Mouse (Mus musculus): Measurements from ENCODE around the gene Ccnyl1. TPM values are rescaled to one million over a fixed set of nuclear protein-coding genes. Genes with fewer than 3 reads are reported as not detected.

The Ccnyl1 gene
- polyA plus RNA-seq, 1 experiment from 2014 or later: 3.4 TPM

GRCm38 (mm10) chr1:64744616-64745015, 54.4 kb downstream of the Ccnyl1 start:
- no peak overlapping the region for H3K27ac ChIP-seq
- H3K27me3 ChIP-seq: no peaks in the 10 kb centered on the region
- no peak overlapping the region for H3K9ac ChIP-seq
- no peaks in the 10 kb centered on the region for H3K36me3 ChIP-seq
- H3K4me3 ChIP-seq: no peak overlapping the region
- no peaks in the 10 kb centered on the region for H3K4me1 ChIP-seq (replicated peaks)
- ATAC-seq (replicated peaks; ENCODE audit: insufficient number of reproducible peaks, insufficient read depth, low FRiP score, low read depth): no peak
- no peak overlapping the region for H3K4me2 ChIP-seq
- no peaks in the 10 kb centered on the region for H3K9me3 ChIP-seq (replicated peaks)

GRCm38 (mm10) chr1:64753109-64753508, 62.9 kb downstream of the Ccnyl1 start:
- peaks cover 10% of the 10 kb centered on the region for H3K4me1 ChIP-seq (replicated peaks)
- no peak for ATAC-seq (replicated peaks; ENCODE audit: insufficient number of reproducible peaks, insufficient read depth, low FRiP score, low read depth)
- H3K36me3 ChIP-seq: no peaks in the 10 kb centered on the region
- H3K4me3 ChIP-seq: no peak overlapping the region
- H3K9ac ChIP-seq: no peak overlapping the region
- no peaks in the 10 kb centered on the region for H3K27me3 ChIP-seq
- no peaks in the 10 kb centered on the region for H3K9me3 ChIP-seq (replicated peaks)
- WGBS: 72% methylated on average over 8 of the region's 8 CpGs
- H3K27ac ChIP-seq: no peak overlapping the region
- H3K4me2 ChIP-seq: no peak overlapping the region

GRCm38 (mm10) chr1:64753668-64754067, 63.4 kb downstream of the Ccnyl1 start:
- Histone ChIP-seq H3K4me2 (no peak overlapping the region), H3K9me3 (replicated peaks) (no peaks in the 10 kb centered on the region), H3K27ac (no peak overlapping the region), H3K27me3 (no peaks in the 10 kb centered on the region), H3K36me3 (no peaks in the 10 kb centered on the region), H3K9ac (no peak overlapping the region), H3K4me3 (no peak overlapping the region), H3K4me1 (replicated peaks) (peaks cover 10% of the 10 kb centered on the region)
- ATAC-seq (replicated peaks; ENCODE audit: insufficient number of reproducible peaks, insufficient read depth, low FRiP score, low read depth): no peak
- WGBS: 69% methylated on average over 7 of the region's 7 CpGs

- no peaks in the 10 kb centered on the region; the same call in 1 of the 2 replicates for H3K9me3 ChIP-seq (replicated peaks)
- 86% methylated on average over 5 of the region's 5 CpGs for WGBS
- H3K4me3 ChIP-seq: no peak overlapping the region
- no peak overlapping the region for H3K27ac ChIP-seq
- no peaks in the 10 kb centered on the region for H3K36me3 ChIP-seq
- no peak overlapping the region for H3K9ac ChIP-seq
- no peak for ATAC-seq (replicated peaks; ENCODE audit: insufficient number of reproducible peaks, insufficient read depth, low FRiP score, low read depth)
- peaks cover 10% of the 10 kb centered on the region for H3K4me1 ChIP-seq (replicated peaks)
- H3K4me2 ChIP-seq: no peak overlapping the region
- H3K27me3 ChIP-seq: no peaks in the 10 kb centered on the region
Observed at GRCm38 (mm10) chr1:64754658-64755057, 64.4 kb downstream of the Ccnyl1 start.

- ATAC-seq (replicated peaks; ENCODE audit: insufficient number of reproducible peaks, insufficient read depth, low FRiP score, low read depth): no peak
- H3K27ac ChIP-seq: peak overlapping the region; percentile 4; the same call in 1 of the 2 replicates
- WGBS: 54% methylated on average over 7 of the region's 7 CpGs
Observed at GRCm38 (mm10) chr1:64755971-64756639, 65.8 kb downstream of the Ccnyl1 start.

GRCm38 (mm10) chr1:64756640-64757030, 66.4 kb downstream of the Ccnyl1 start:
- Histone ChIP-seq H3K36me3 (no peaks in the 10 kb centered on the region), H3K4me1 (replicated peaks) (peaks cover 10% of the 10 kb centered on the region), H3K4me3 (no peak overlapping the region), H3K9me3 (replicated peaks) (no peaks in the 10 kb centered on the region; the same call in 1 of the 2 replicates), H3K4me2 (peak overlapping the region; percentile 0; the same call in 1 of the 2 replicates), H3K27me3 (no peaks in the 10 kb centered on the region), H3K9ac (no peak overlapping the region), H3K27ac (peak overlapping the region; percentile 4; the same call in 1 of the 2 replicates)
- ATAC-seq (replicated peaks; ENCODE audit: insufficient number of reproducible peaks, insufficient read depth, low FRiP score, low read depth): no peak
- 51% methylated on average over 10 of the region's 10 CpGs for WGBS

More at GRCm38 (mm10) chr1:64755971-64756639, 65.8 kb downstream of the Ccnyl1 start:
- peak overlapping the region; percentile 0; the same call in 1 of the 2 replicates for H3K4me2 ChIP-seq
- H3K36me3 ChIP-seq: no peaks in the 10 kb centered on the region
- H3K4me1 ChIP-seq (replicated peaks): peaks cover 10% of the 10 kb centered on the region
- no peaks in the 10 kb centered on the region for H3K27me3 ChIP-seq
- no peak overlapping the region for H3K9ac ChIP-seq
- no peak overlapping the region for H3K4me3 ChIP-seq
- H3K9me3 ChIP-seq (replicated peaks): no peaks in the 10 kb centered on the region; the same call in 1 of the 2 replicates

GRCm38 (mm10) chr1:64757254-64757653, 67.0 kb downstream of the Ccnyl1 start:
- H3K9ac ChIP-seq: no peak overlapping the region

GRCm38 (mm10) chr1:64757766-64758165, 67.5 kb downstream of the Ccnyl1 start:
- WGBS: 58% methylated on average over 5 of the region's 5 CpGs

More at GRCm38 (mm10) chr1:64757254-64757653, 67.0 kb downstream of the Ccnyl1 start:
- Histone ChIP-seq H3K4me1 (replicated peaks) (peaks cover 10% of the 10 kb centered on the region), H3K27me3 (no peaks in the 10 kb centered on the region), H3K9me3 (replicated peaks) (no peaks in the 10 kb centered on the region; the same call in 1 of the 2 replicates), H3K36me3 (no peaks in the 10 kb centered on the region), H3K27ac (peak overlapping the region; percentile 42; the same call in 1 of the 2 replicates), H3K4me2 (no peak overlapping the region), H3K4me3 (no peak overlapping the region)
- 37% methylated on average over 2 of the region's 2 CpGs for WGBS
- ATAC-seq (replicated peaks; ENCODE audit: insufficient number of reproducible peaks, insufficient read depth, low FRiP score, low read depth): no peak

GRCm38 (mm10) chr1:64761646-64762045, 71.4 kb downstream of the Ccnyl1 start:
- no peaks in the 10 kb centered on the region for H3K27me3 ChIP-seq
- H3K9ac ChIP-seq: no peak overlapping the region
- ATAC-seq (replicated peaks; ENCODE audit: insufficient number of reproducible peaks, insufficient read depth, low FRiP score, low read depth): no peak
- H3K36me3 ChIP-seq: no peaks in the 10 kb centered on the region
- 43% methylated on average over 4 of the region's 4 CpGs for WGBS
- no peak overlapping the region for H3K27ac ChIP-seq
- no peaks in the 10 kb centered on the region; the same call in 1 of the 2 replicates for H3K9me3 ChIP-seq (replicated peaks)
- H3K4me1 ChIP-seq (replicated peaks): peaks cover 4% of the 10 kb centered on the region; the same call in 1 of the 2 replicates
- H3K4me3 ChIP-seq: no peak overlapping the region
- no peak overlapping the region for H3K4me2 ChIP-seq

More at GRCm38 (mm10) chr1:64757766-64758165, 67.5 kb downstream of the Ccnyl1 start:
- Histone ChIP-seq H3K27ac (no peak overlapping the region; the same call in 1 of the 2 replicates), H3K9me3 (replicated peaks) (no peaks in the 10 kb centered on the region; the same call in 1 of the 2 replicates), H3K27me3 (no peaks in the 10 kb centered on the region), H3K4me3 (no peak overlapping the region), H3K36me3 (no peaks in the 10 kb centered on the region), H3K4me2 (no peak overlapping the region), H3K4me1 (replicated peaks) (peaks cover 10% of the 10 kb centered on the region), H3K9ac (no peak overlapping the region)
- no peak for ATAC-seq (replicated peaks; ENCODE audit: insufficient number of reproducible peaks, insufficient read depth, low FRiP score, low read depth)

- Histone ChIP-seq H3K4me3 (no peak overlapping the region), H3K36me3 (no peaks in the 10 kb centered on the region), H3K9me3 (replicated peaks) (no peaks in the 10 kb centered on the region), H3K4me1 (replicated peaks) (no peaks in the 10 kb centered on the region), H3K27me3 (no peaks in the 10 kb centered on the region), H3K9ac (no peak overlapping the region), H3K27ac (no peak overlapping the region), H3K4me2 (no peak overlapping the region)
- 36% methylated on average over 6 of the region's 6 CpGs for WGBS
- no peak for ATAC-seq (replicated peaks; ENCODE audit: insufficient number of reproducible peaks, insufficient read depth, low FRiP score, low read depth)
Observed at GRCm38 (mm10) chr1:64770169-64770568, 79.9 kb downstream of the Ccnyl1 start.

GRCm38 (mm10) chr1:64773305-64773704, 83.0 kb downstream of the Ccnyl1 start:
- Histone ChIP-seq H3K4me2 (no peak overlapping the region), H3K27me3 (no peaks in the 10 kb centered on the region), H3K27ac (no peak overlapping the region), H3K4me3 (no peak overlapping the region), H3K9ac (no peak overlapping the region), H3K36me3 (no peaks in the 10 kb centered on the region), H3K9me3 (replicated peaks) (no peaks in the 10 kb centered on the region), H3K4me1 (replicated peaks) (no peaks in the 10 kb centered on the region)
- WGBS: 80% methylated on average over 4 of the region's 4 CpGs
- no peak for ATAC-seq (replicated peaks; ENCODE audit: insufficient number of reproducible peaks, insufficient read depth, low FRiP score, low read depth)

Data from heart, embryonic 15.5 days (tissue).